Mouse (Mus musculus) thymus, adult 2 months (tissue): ENCODE data around the gene H13.

Experiments
- CTCF ChIP-seq: fragments of 200-500 bp; IDR thresholded peaks from 2 replicates; pipeline ENCODE4 v1.5.1; 2012; ENCODE audit warnings: mild to moderate bottlenecking, control low read depth, low read length, moderate library complexity, borderline replicate concordance; ENCODE audit not compliant: control insufficient read depth, poor library complexity, insufficient read depth; ENCODE audit errors: extremely low read depth
- POLR2A ChIP-seq: fragments of 200-500 bp; IDR thresholded peaks from 2 replicates; pipeline ENCODE4 v1.6.1; 2012; ENCODE audit warnings: mild to moderate bottlenecking, low read length, control low read depth, moderate library complexity; ENCODE audit not compliant: control insufficient read depth, poor library complexity, insufficient read depth; ENCODE audit errors: extremely low read depth

DNA sequence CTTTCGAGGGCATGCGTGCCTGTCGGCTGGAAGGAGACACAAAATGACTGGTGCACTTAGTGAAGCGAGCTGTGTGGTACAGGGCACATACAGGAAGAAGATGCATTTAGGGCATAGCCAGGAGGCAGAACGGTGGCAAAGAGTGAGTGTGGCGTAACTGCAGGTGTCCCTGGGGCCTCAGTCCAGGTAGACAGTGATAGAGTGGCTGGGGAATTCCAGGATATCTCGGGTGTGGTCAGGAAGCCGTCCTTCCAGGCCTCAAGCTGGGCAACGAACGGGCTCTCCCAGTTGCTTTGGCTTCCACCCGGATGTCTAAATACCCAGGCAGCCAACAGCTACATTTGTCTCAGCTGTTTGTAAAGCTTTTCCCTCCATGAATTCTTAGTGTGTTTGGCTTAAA, 4.9 kb downstream of the H13 start:
- TF ChIP-seq CTCF (no peak), POLR2A (no peak)
